Mouse (Mus musculus) forebrain, embryonic 10.5 days (tissue): Measurements from ENCODE around the gene Arf5. TPM values are rescaled to one million over a fixed set of nuclear protein-coding genes. Genes with fewer than 3 reads are reported as not detected.

ENCODE experiments used
- DNase-seq: peaks from one replicate; pipeline ENCODE4 v3.0.0-alpha.2; 2017; ENCODE audit warnings: low spot score; ENCODE audit errors: extremely low spot score
- H3K27ac ChIP-seq: fragments of 300-500 bp; sonication (generic); 2 replicates; pipeline ENCODE4 v1.5.1; 2016; ENCODE audit warnings: mild to moderate bottlenecking
- H3K27me3 ChIP-seq: fragments of 300-500 bp; sonication (generic); 2 replicates; pipeline ENCODE4 v1.6.1; 2016; ENCODE audit warnings: mild to moderate bottlenecking; ENCODE audit not compliant: poor library complexity, severe bottlenecking
- H3K36me3 ChIP-seq: fragments of 300-500 bp; sonication (generic); replicated peaks from 2 replicates; pipeline ENCODE4 v1.6.1; 2016; ENCODE audit warnings: mild to moderate bottlenecking, moderate library complexity
- H3K4me1 ChIP-seq: fragments of 300-500 bp; sonication (generic); 2 replicates; pipeline ENCODE4 v1.6.1; 2016
- H3K4me3 ChIP-seq: fragments of 300-500 bp; sonication (generic); 2 replicates; pipeline ENCODE4 v1.5.1; 2016; ENCODE audit warnings: mild to moderate bottlenecking, moderate library complexity
- H3K9me3 ChIP-seq: fragments of 300-500 bp; sonication (generic); 2 replicates; pipeline ENCODE4 v1.6.1; 2016; ENCODE audit warnings: mild to moderate bottlenecking, moderate library complexity
- WGBS: fragments of 180-500 bp; shearing (Covaris S2); methylation state at CpG from one replicate; pipeline ENCODE4 v1.1.7; 2016; 5-methylcytosine and 5-hydroxymethylcytosine counted together
- polyA plus RNA-seq: library from polyadenylated mRNA; unstranded; fragments of >200 nt; fragmentation: Nextera tagmentation; extraction: Ambion mirVana; gene quantifications from 2 replicates; pipeline ENCODE4 v1.2.1, GENCODE M21; 2016

Arf5 gene
- polyA plus RNA-seq, 1 experiment from 2014 or later = 269 TPM

GRCm38 (mm10) chr6:28447937-28448336, 24.6 kb downstream of the Arf5 start:
- WGBS = 85% methylated on average over 7 of the region's 7 CpGs
- DNase-seq = no peak
- peaks cover 40% of the 10 kb centered on the region for H3K27me3 ChIP-seq
- H3K4me3 ChIP-seq = no peak overlapping the region
- H3K4me1 ChIP-seq = 0 out of 2 replicates have a peak, but pooled peaks cover 4% of the 10 kb centered on the region
- H3K27ac ChIP-seq = no peak overlapping the region
- H3K9me3 ChIP-seq = no peaks in the 10 kb centered on the region
- no peaks in the 10 kb centered on the region for H3K36me3 ChIP-seq

GRCm38 (mm10) chr6:28449253-28449652, 25.9 kb downstream of the Arf5 start, which contains the start of gene Pax4:
Gene Pax4 (minus strand): TSS chr6:28449353.
- 83% methylated on average over 2 of the region's 2 CpGs for WGBS
- H3K27me3 ChIP-seq = peaks cover 51% of the 10 kb centered on the region
- H3K4me3 ChIP-seq = no peak within 1 kb of the TSS
- H3K36me3 ChIP-seq = no peaks in the 10 kb centered on the region
- H3K9me3 ChIP-seq = no peaks in the 10 kb centered on the region
- DNase-seq = no peak
- H3K4me1 ChIP-seq = 0 out of 2 replicates have a peak, but pooled peaks cover 4% of the 10 kb centered on the region
- H3K27ac ChIP-seq = no peak within 1 kb of the TSS

- no peak overlapping the region for H3K4me3 ChIP-seq
- 12% methylated on average over 5 of the region's 5 CpGs for WGBS
- DNase-seq = no peak
- peaks cover 53% of the 10 kb centered on the region for H3K27me3 ChIP-seq
- H3K36me3 ChIP-seq = no peaks in the 10 kb centered on the region
- no peaks in the 10 kb centered on the region for H3K9me3 ChIP-seq
- 0 out of 2 replicates have a peak, but pooled peaks cover 4% of the 10 kb centered on the region for H3K4me1 ChIP-seq
- H3K27ac ChIP-seq = no peak overlapping the region
Measured at GRCm38 (mm10) chr6:28450481-28450880, 27.1 kb downstream of the Arf5 start.

- WGBS = 3% methylated on average over 12 of the region's 12 CpGs
- Histone ChIP-seq H3K4me1 (0 out of 2 replicates have a peak, but pooled peaks cover 4% of the 10 kb centered on the region), H3K27me3 (peaks cover 53% of the 10 kb centered on the region), H3K9me3 (no peaks in the 10 kb centered on the region), H3K27ac (no peak overlapping the region), H3K4me3 (no peak overlapping the region), H3K36me3 (no peaks in the 10 kb centered on the region)
- no peak for DNase-seq
Measured at GRCm38 (mm10) chr6:28450977-28451376, 27.6 kb downstream of the Arf5 start.

- H3K4me3 ChIP-seq = no peak overlapping the region
- H3K27me3 ChIP-seq = peaks cover 2% of the 10 kb centered on the region; the same call in 1 of the 2 replicates
- no peaks in the 10 kb centered on the region for H3K9me3 ChIP-seq
- H3K36me3 ChIP-seq = no peaks in the 10 kb centered on the region
- no peak for DNase-seq
- H3K27ac ChIP-seq = no peak overlapping the region
- H3K4me1 ChIP-seq = no peaks in the 10 kb centered on the region
Measured at GRCm38 (mm10) chr6:28459221-28459668, 35.9 kb downstream of the Arf5 start.

GRCm38 (mm10) chr6:28460534-28460933, 37.2 kb downstream of the Arf5 start:
- Histone ChIP-seq H3K27me3 (no peaks in the 10 kb centered on the region), H3K4me1 (no peaks in the 10 kb centered on the region), H3K36me3 (no peaks in the 10 kb centered on the region), H3K9me3 (no peaks in the 10 kb centered on the region), H3K4me3 (no peak overlapping the region), H3K27ac (no peak overlapping the region)
- WGBS = 12% methylated on average over 5 of the region's 5 CpGs
- DNase-seq = peak; percentile 36

GRCm38 (mm10) chr6:28464630-28465029, 41.3 kb downstream of the Arf5 start:
- no peak for DNase-seq
- Histone ChIP-seq H3K9me3 (no peaks in the 10 kb centered on the region), H3K27ac (no peak overlapping the region), H3K4me1 (no peaks in the 10 kb centered on the region), H3K27me3 (no peaks in the 10 kb centered on the region), H3K36me3 (no peaks in the 10 kb centered on the region), H3K4me3 (no peak overlapping the region)
- WGBS = 79% methylated on average over 6 of the region's 6 CpGs

GRCm38 (mm10) chr6:28470017-28470602, 46.8 kb downstream of the Arf5 start:
- DNase-seq = no peak
- Histone ChIP-seq H3K4me3 (no peak overlapping the region), H3K4me1 (no peaks in the 10 kb centered on the region), H3K27ac (no peak overlapping the region), H3K27me3 (no peaks in the 10 kb centered on the region), H3K9me3 (no peaks in the 10 kb centered on the region), H3K36me3 (no peaks in the 10 kb centered on the region)
- 72% methylated on average over 4 of the region's 4 CpGs for WGBS

GRCm38 (mm10) chr6:28470621-28471020, 47.3 kb downstream of the Arf5 start:
- no peak for DNase-seq
- Histone ChIP-seq H3K27me3 (no peaks in the 10 kb centered on the region), H3K4me1 (no peaks in the 10 kb centered on the region), H3K4me3 (no peak overlapping the region), H3K27ac (no peak overlapping the region), H3K9me3 (no peaks in the 10 kb centered on the region), H3K36me3 (no peaks in the 10 kb centered on the region)
- WGBS = 81% methylated on average over 5 of the region's 5 CpGs

GRCm38 (mm10) chr6:28471284-28472035, 48.1 kb downstream of the Arf5 start:
- no peak for DNase-seq
- H3K36me3 ChIP-seq = no peaks in the 10 kb centered on the region
- no peak overlapping the region for H3K27ac ChIP-seq
- H3K4me1 ChIP-seq = no peaks in the 10 kb centered on the region
- H3K4me3 ChIP-seq = no peak overlapping the region
- no peaks in the 10 kb centered on the region for H3K9me3 ChIP-seq
- 89% methylated on average over 9 of the region's 9 CpGs for WGBS
- no peaks in the 10 kb centered on the region for H3K27me3 ChIP-seq

GRCm38 (mm10) chr6:28474211-28474610, 50.9 kb downstream of the Arf5 start:
- Histone ChIP-seq H3K9me3 (no peaks in the 10 kb centered on the region), H3K27me3 (no peaks in the 10 kb centered on the region), H3K4me1 (peaks cover 6% of the 10 kb centered on the region), H3K27ac (no peak overlapping the region), H3K4me3 (no peak overlapping the region), H3K36me3 (no peaks in the 10 kb centered on the region)
- 88% methylated on average over 4 of the region's 4 CpGs for WGBS
- DNase-seq = no peak

GRCm38 (mm10) chr6:28474839-28475238, 51.5 kb downstream of the Arf5 start, which contains the start of gene Snd1:
Gene Snd1 (plus strand): TSS chr6:28475139.
- Histone ChIP-seq H3K27ac (no peak within 1 kb of the TSS), H3K4me1 (peaks cover 9% of the 10 kb centered on the region), H3K36me3 (no peaks in the 10 kb centered on the region), H3K9me3 (no peaks in the 10 kb centered on the region), H3K27me3 (no peaks in the 10 kb centered on the region), H3K4me3 (no peak within 1 kb of the TSS)
- DNase-seq = no peak
- WGBS = 84% methylated on average over 5 of the region's 5 CpGs
